Mouse (Mus musculus): ENCODE results near the gene Bckdha. TPM values are rescaled to one million over a fixed set of nuclear protein-coding genes. Genes with fewer than 3 reads are reported as not detected.

The Bckdha gene
- polyA plus RNA-seq (2015; fragmentation: Nextera tagmentation; extraction: Ambion mirVana) = 46.3 and 49.2 TPM in 2 replicates

DNA sequence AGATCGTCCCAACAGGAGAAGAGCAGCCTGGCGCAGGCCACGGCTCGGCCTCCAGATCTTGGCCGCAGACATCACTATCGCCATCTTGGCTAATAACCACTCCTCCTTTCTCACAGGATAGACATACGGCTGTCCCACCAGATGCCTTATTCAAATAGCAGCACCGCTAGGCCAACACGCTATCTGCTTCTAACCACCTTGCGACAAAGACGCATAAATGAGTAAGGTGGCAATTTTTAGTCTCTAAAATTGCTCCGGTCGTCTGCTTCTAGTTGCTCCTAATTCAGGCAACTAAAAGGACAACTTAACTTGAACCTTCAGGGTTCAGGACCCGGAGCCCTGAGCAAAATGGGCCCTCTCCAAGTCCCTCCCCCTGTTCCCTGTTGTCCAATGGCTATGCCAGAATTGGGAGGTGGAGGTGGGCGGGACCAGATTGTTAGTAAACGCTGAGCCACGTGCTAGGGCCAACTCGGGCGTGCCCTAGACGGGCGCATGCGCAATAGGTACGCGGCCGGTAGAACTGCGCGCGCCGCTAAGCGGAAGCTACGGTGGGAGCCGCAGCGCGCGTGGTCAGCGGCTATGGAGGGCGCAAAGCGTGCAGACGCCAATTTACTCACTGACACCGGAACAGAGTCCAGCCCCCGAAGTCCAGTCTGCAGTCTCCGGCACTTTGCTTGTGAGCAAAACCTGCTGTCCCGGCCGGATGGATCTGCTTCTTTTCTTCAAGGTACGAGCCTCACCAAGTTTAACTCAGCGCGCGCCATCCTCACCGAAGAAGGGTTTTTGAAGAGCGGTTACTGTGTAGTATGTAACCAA lies at the start of gene Bckdha, which contains the start of gene Exosc5:
Bckdha (minus strand) TSS at position 325 of the 816 bp plus-strand sequence.
Exosc5 (plus strand) TSS at position 508 of the 816 bp plus-strand sequence.
- no peaks in the 10 kb centered on the region for H3K9me3 ChIP-seq
- ATAC-seq (ENCODE audit: low FRiP score) = peak; percentile 98
- peaks cover 36% of the 10 kb centered on the region for H3K4me1 ChIP-seq (replicated peaks)
- peaks cover 21% of the 10 kb centered on the region for H3K36me3 ChIP-seq
- no peaks in the 10 kb centered on the region for H3K27me3 ChIP-seq
- peak within 1 kb of the TSS; percentile 73 for H3K27ac ChIP-seq
- peak within 1 kb of the TSS; percentile 60 for H3K4me3 ChIP-seq
- H3K4me2 ChIP-seq = peak within 1 kb of the TSS; percentile 89
- under 1% methylated on average over 50 of the region's 50 CpGs for WGBS
- H3K9ac ChIP-seq = peak within 1 kb of the TSS; percentile 77

DNA sequence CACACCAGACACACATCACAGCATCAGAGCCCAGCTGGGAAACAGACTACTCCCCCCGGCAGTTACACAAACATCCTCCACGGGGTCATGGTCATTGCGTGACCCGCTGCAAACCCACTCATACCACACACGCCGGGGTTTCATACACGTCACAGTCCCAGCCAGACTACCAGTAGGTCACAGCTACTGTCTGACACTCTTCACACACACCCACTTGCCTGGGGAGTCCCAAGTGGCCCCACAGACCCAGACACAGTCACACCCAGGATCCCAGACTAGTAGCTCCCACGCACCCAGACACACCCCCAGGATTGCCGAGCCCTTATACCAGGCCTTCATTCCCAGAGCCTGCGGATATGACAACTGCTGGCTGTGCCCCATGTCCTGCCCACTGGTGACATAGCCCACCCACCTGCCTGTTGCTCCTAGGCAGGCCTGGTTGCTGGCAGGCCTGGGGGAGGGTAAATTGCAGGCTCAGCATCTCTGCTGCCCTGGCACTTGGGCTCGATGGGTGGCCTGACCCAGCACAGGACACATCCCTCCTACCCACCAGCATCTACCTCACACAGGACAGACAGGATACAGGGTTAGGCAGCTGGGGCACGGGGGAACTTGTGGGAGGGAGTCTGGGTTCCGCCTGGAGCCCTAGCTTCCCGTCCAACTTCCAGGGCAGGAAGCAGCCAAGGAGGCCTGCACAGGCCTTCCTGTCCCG lies 49.0 kb upstream of the Bckdha start:
- peaks cover 25% of the 10 kb centered on the region; the same call in 1 of the 2 replicates for H3K27me3 ChIP-seq
- peaks cover 10% of the 10 kb centered on the region for H3K36me3 ChIP-seq
- H3K27ac ChIP-seq = peak overlapping the region; percentile 30; the same call in 1 of the 2 replicates
- no peak for ATAC-seq (ENCODE audit: low FRiP score)
- no peak overlapping the region for H3K4me2 ChIP-seq
- H3K9me3 ChIP-seq = no peaks in the 10 kb centered on the region
- WGBS = 65% methylated on average over 15 of the region's 15 CpGs
- peaks cover 48% of the 10 kb centered on the region for H3K4me1 ChIP-seq (replicated peaks)
- no peak overlapping the region for H3K9ac ChIP-seq
- H3K4me3 ChIP-seq = no peak overlapping the region

DNA sequence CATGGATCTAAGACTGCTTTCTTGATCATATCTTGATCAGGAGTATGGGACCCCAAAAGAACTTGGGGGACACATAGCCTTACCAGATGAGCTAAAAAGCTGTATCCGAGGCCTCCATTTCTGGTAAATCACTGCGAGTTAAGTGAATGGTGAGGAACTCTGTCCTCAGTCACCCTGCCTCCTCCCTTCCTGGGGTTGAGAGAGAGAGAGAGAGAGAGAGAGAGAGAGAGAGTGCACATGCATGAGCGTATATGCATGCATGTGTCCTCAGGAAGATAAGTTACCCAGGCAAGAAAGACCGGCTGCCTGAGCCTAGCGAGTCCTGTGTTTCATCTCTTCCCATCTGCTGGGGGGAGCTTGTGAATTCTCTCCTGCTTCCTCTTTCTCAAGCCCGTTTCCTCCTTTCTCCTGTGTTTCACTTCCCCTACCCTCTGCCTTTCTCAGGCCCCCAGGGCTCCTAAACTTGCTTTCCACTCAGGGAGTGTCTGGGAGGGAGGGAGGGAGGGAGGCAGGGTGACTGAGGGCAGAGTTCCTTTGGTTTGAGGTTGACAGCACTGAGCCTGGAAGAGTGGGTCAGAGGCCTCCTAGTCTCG lies 47.9 kb upstream of the Bckdha start:
- Histone ChIP-seq H3K27ac (0 out of 2 replicates have a peak overlapping the region, but pooled peaks have one; percentile 23), H3K4me2 (no peak overlapping the region), H3K36me3 (0 out of 2 replicates have a peak, but pooled peaks cover 2% of the 10 kb centered on the region), H3K9me3 (0 out of 2 replicates have a peak, but pooled peaks cover 3% of the 10 kb centered on the region), H3K27me3 (peaks cover 25% of the 10 kb centered on the region; the same call in 1 of the 2 replicates), H3K4me3 (no peak overlapping the region), H3K9ac (no peak overlapping the region), H3K4me1 (replicated peaks) (peaks cover 41% of the 10 kb centered on the region)
- 60% methylated on average over 7 of the region's 7 CpGs for WGBS
- no peak for ATAC-seq (ENCODE audit: low FRiP score)

DNA sequence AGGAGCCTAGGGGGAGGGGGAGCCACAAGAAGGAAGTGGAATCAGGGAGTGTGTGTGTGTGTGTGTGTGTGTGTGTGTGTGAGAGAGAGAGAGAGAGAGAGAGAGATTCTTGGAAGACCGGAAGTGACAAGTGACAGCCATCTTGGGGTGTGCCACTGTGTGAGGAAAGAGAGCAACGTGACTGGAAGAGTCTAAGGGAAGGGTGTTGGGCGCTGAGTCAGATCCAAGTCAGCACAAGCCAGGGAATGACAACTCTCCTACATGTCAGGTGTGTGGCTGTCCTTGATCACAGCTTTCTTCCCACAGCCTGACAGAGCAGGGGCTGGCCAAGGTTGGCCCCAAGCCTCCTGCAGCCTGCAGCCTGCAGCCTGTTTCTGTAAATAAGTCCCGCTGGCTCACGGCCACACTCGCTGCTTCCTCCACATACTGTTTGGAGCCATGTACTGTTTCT lies 47.0 kb upstream of the Bckdha start:
- Histone ChIP-seq H3K27ac (no peak overlapping the region), H3K27me3 (peaks cover 25% of the 10 kb centered on the region; the same call in 1 of the 2 replicates)

DNA sequence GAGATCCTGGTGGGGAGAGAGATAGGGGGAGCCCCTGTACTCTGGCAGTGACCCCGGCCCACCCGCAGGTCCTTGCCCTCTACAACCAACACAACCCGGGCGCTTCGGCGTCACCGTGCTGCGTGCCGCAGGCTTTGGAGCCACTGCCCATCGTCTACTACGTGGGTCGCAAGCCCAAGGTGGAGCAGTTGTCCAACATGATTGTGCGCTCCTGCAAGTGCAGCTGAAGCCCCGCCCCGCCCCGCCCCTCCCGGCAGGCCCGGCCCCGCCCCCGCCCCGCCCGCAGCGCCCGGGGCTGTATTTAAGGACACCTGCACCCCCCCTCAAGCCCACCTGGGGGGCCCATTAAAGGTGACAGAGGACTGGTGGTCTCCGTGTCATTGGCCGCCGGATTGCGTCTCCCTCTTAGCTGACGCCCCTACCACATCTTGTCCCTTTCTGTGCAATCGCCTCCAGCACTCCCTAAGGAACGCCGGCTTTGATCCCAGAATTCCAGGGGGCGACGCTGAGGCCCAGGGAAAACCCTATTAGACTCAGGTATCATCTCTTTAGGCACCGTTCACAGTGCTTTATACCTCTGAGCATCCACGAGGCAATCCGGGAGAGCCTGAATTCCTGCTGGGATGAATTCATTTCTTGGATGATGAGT lies 46.1 kb upstream of the Bckdha start:
- Histone ChIP-seq H3K27ac (no peak overlapping the region), H3K27me3 (peaks cover 25% of the 10 kb centered on the region; the same call in 1 of the 2 replicates)
- WGBS = 3% methylated on average over 34 of the region's 37 CpGs

More for the DNA sequence above, 47.0 kb upstream of the Bckdha start:
- ATAC-seq (ENCODE audit: low FRiP score) = no peak
- WGBS = 68% methylated on average over 6 of the region's 6 CpGs
- H3K9ac ChIP-seq = no peak overlapping the region
- 0 out of 2 replicates have a peak, but pooled peaks cover 3% of the 10 kb centered on the region for H3K9me3 ChIP-seq
- H3K4me1 ChIP-seq (replicated peaks) = peaks cover 32% of the 10 kb centered on the region
- H3K4me3 ChIP-seq = no peak overlapping the region
- H3K4me2 ChIP-seq = no peak overlapping the region
- H3K36me3 ChIP-seq = no peaks in the 10 kb centered on the region

DNA sequence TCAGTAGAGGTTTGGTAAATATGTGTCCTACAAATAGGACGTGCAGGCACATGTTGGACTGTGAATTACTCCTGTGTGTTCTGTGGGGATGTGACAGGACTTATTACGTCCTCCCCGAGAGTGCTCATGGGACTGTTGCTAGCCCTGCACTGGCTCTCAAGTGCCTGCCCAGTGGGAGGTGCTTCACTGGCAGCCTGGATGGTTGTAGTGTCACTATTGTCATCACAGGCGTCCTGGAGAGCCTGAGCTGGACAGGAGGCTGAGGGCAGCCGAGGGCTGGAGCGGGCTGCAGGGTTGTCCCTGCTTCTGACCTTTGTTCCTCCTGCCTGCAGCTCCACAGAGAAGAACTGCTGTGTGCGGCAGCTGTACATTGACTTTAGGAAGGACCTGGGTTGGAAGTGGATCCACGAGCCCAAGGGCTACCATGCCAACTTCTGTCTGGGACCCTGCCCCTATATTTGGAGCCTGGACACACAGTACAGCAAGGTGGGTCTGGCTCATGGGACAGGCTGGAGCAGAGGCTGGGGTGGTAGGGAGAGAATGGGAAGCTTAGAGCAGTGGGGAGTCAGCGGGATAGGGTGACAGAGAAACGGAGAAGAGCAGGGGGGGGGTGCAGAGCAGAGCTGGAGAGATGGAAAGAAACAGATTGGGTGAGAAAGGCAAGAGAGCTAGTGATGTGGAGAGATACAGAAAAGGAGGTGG lies 45.2 kb upstream of the Bckdha start:
- Histone ChIP-seq H3K4me2 (peak overlapping the region; percentile 61), H3K4me3 (peak overlapping the region; percentile 9), H3K9me3 (0 out of 2 replicates have a peak, but pooled peaks cover 3% of the 10 kb centered on the region), H3K27ac (no peak overlapping the region), H3K27me3 (peaks cover 26% of the 10 kb centered on the region; the same call in 1 of the 2 replicates), H3K4me1 (replicated peaks) (peaks cover 20% of the 10 kb centered on the region), H3K36me3 (no peaks in the 10 kb centered on the region), H3K9ac (0 out of 2 replicates have a peak overlapping the region, but pooled peaks have one; percentile 40)
- WGBS = 17% methylated on average over 10 of the region's 10 CpGs
- ATAC-seq (ENCODE audit: low FRiP score) = peak; percentile 38; the same call in 1 of the 2 replicates

More for the DNA sequence above, 46.1 kb upstream of the Bckdha start:
- Histone ChIP-seq H3K4me2 (peak overlapping the region; percentile 61), H3K4me1 (replicated peaks) (peaks cover 22% of the 10 kb centered on the region), H3K9me3 (0 out of 2 replicates have a peak, but pooled peaks cover 3% of the 10 kb centered on the region), H3K4me3 (peak overlapping the region; percentile 35), H3K36me3 (no peaks in the 10 kb centered on the region), H3K9ac (peak overlapping the region; percentile 43; the same call in 1 of the 2 replicates)
- peak; percentile 72 for ATAC-seq (ENCODE audit: low FRiP score)

DNA sequence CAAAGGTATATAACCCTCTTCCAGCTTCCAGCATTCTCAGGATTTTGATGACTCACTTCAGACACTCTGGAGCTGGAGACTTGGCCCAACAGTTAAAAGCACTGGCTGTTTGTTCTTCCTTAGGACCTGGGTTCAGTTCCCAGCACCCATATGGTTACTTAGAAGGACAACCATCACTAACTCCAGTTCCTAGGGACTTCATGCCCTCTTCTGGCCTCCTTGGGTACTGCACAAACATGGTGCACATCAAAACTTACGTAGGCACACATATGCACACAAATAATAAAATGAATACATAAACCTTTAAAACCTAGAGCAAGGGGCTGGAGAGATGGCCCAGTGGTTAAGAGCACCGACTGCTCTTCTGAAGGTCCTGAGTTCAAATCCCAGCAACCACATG lies 43.6 kb upstream of the Bckdha start:
- WGBS = 93% methylated on average over 2 of the region's 2 CpGs
- H3K27me3 ChIP-seq = peaks cover 28% of the 10 kb centered on the region; the same call in 1 of the 2 replicates
- no peaks in the 10 kb centered on the region for H3K36me3 ChIP-seq
- H3K9me3 ChIP-seq = 0 out of 2 replicates have a peak, but pooled peaks cover 3% of the 10 kb centered on the region
- H3K4me1 ChIP-seq (replicated peaks) = peaks cover 20% of the 10 kb centered on the region
- H3K9ac ChIP-seq = no peak overlapping the region
- H3K27ac ChIP-seq = no peak overlapping the region
- no peak for ATAC-seq (ENCODE audit: low FRiP score)
- no peak overlapping the region for H3K4me2 ChIP-seq
- no peak overlapping the region for H3K4me3 ChIP-seq

DNA sequence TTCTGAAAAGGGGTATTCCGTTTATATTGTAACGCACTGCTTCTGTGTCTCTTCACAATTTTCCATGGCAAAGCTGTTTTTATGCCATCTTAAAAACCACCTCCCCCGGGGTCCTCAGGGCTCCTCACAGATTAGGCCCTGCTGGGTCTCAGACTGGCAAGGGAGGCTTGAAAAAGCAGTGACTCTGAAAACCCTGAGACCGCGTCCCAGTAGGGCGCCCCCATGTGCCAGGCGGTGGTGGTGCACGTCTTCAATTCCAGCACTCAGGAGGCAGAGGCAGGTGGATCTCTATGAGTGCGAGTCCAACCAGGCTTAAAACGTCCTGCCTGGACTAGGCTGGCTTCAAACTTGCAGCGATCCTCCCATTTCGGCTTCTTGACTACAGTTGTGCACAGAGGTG lies 42.0 kb upstream of the Bckdha start:
- Histone ChIP-seq H3K9me3 (0 out of 2 replicates have a peak, but pooled peaks cover 3% of the 10 kb centered on the region), H3K36me3 (no peaks in the 10 kb centered on the region), H3K4me2 (no peak overlapping the region), H3K9ac (no peak overlapping the region), H3K27me3 (peaks cover 22% of the 10 kb centered on the region; the same call in 1 of the 2 replicates), H3K27ac (no peak overlapping the region), H3K4me1 (replicated peaks) (peaks cover 20% of the 10 kb centered on the region), H3K4me3 (no peak overlapping the region)
- WGBS = 76% methylated on average over 12 of the region's 12 CpGs
- no peak for ATAC-seq (ENCODE audit: low FRiP score)

DNA sequence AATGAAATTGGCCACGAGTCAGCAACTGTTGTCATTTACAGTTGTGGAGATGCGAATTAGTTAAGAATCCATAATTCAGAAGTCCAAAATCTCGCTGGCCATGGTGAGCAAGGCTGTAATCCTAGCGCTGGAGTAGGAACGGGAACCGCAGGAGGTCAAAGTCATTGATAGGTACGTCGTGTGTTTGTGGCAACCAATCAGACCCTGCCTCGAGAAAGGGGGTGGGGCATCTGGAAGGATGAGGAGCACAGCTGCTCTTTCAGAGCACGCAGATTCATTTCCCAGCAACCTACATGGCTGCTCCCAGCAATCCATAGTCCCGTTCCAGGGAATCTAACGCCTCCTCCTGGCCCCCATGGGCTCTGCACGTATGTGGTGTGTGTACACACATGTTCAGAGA lies 41.1 kb upstream of the Bckdha start:
- Histone ChIP-seq H3K4me3 (no peak overlapping the region), H3K27me3 (peaks cover 17% of the 10 kb centered on the region; the same call in 1 of the 2 replicates), H3K9me3 (0 out of 2 replicates have a peak, but pooled peaks cover 3% of the 10 kb centered on the region), H3K36me3 (no peaks in the 10 kb centered on the region), H3K27ac (no peak overlapping the region), H3K4me1 (replicated peaks) (peaks cover 14% of the 10 kb centered on the region), H3K9ac (no peak overlapping the region), H3K4me2 (no peak overlapping the region)
- no peak for ATAC-seq (ENCODE audit: low FRiP score)
- WGBS = 45% methylated on average over 13 of the region's 13 CpGs

DNA sequence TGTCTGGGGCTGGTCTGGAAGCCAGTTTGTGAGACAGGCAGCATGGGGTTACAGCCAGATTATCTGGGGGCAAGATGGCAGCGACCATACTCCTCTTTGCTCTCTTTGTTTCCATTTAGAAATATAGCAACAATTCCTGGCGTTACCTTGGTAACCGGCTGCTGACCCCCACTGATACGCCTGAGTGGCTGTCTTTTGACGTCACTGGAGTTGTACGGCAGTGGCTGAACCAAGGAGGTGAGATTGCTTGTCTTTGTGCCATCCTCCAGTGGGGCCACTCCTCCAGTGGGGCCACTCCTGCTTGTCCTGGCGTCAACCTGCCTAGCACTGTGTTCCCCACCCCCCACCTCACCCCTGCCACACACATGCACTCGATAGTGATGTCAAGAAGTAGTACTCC lies 35.3 kb upstream of the Bckdha start:
- Histone ChIP-seq H3K9me3 (no peaks in the 10 kb centered on the region), H3K9ac (no peak overlapping the region), H3K4me1 (replicated peaks) (peaks cover 7% of the 10 kb centered on the region), H3K4me3 (no peak overlapping the region), H3K27me3 (peaks cover 40% of the 10 kb centered on the region), H3K4me2 (no peak overlapping the region), H3K27ac (no peak overlapping the region), H3K36me3 (no peaks in the 10 kb centered on the region)
- ATAC-seq (ENCODE audit: low FRiP score) = 0 out of 2 replicates have a peak, but pooled peaks have one; percentile 43
- 50% methylated on average over 8 of the region's 8 CpGs for WGBS
